Mouse (Mus musculus) bone marrow, adult 2 months (tissue): Measurements from ENCODE around the gene Krt24.

Source experiments
- CTCF ChIP-seq: fragments of 200-500 bp; IDR thresholded peaks from 2 replicates; pipeline ENCODE4 v1.5.1; 2011; ENCODE audit warnings: low read length, control low read depth; ENCODE audit not compliant: control insufficient read depth, insufficient read depth
- POLR2A ChIP-seq: fragments of 200-500 bp; IDR thresholded peaks from 2 replicates; pipeline ENCODE4 v1.6.1; 2011; ENCODE audit warnings: low read depth, mild to moderate bottlenecking, control low read depth, low read length, borderline replicate concordance; ENCODE audit not compliant: control insufficient read depth

DNA sequence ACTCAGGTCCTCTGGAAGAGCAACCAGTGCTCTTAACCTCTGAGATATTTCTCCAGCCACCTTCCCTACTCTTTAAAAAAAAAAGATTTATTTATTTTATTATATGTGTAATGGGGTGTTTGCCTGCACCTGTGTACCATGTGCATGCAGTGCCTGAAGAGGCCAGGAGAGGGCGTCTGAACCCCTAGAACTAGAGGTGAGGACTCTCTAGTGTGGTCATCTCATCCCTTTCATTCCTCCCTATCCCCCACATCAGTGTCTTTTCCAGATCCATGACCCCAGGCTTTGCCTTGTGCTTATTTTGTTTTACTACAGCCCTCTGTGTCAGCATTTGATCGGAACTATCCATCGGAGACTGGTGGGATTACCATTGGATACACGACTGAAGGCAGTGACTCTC, 35.9 kb downstream of the Krt24 start:
- TF ChIP-seq CTCF (peak; percentile 33; the same call in 1 of the 2 replicates), POLR2A (no peak)
